Mouse (Mus musculus) layer of hippocampus, postnatal 14 days (tissue): ENCODE data around the gene Gstp3. TPM values are rescaled to one million over a fixed set of nuclear protein-coding genes. Genes with fewer than 3 reads are reported as not detected.

Experiments
- total RNA-seq, 2 experiments: library from RNA; stranded (reverse); gene quantifications; 2 replicates each; pipeline ENCODE4 v1.2.3; 2021

Gene Gstp3
- total RNA-seq, 2 experiments from 2014 or later: not detected

Other genes with a start within 250 kb of the Gstp3 start
- gene Chka, start 207.8 kb downstream of the Gstp3 start, total RNA-seq: 100 to 1,000 TPM in 1 of 2 experiments, 10 to 100 TPM in 1; 98.8 to 100 TPM
- gene Tcirg1, start 152.4 kb downstream of the Gstp3 start, total RNA-seq: 10 to 100 TPM; 15.4 to 20.2 TPM
- 100 to 1,000 TPM; 130 TPM for gene Ndufs8, start 146.8 kb downstream of the Gstp3 start, total RNA-seq
- 1 to 10 TPM; 2.8 TPM for gene Aldh3b1, start 129.8 kb downstream of the Gstp3 start, total RNA-seq
- gene Unc93b1, start 124.4 kb downstream of the Gstp3 start, total RNA-seq: 10 to 100 TPM; 17.1 to 18.1 TPM
- gene Aldh3b3, start 100.9 kb downstream of the Gstp3 start, total RNA-seq: not detected
- gene Aldh3b2, start 87.2 kb downstream of the Gstp3 start, total RNA-seq: 1 to 10 TPM in 1 of 2 experiments, under 1 TPM in 1; 0.98 to 1.9 TPM
- 1 to 10 TPM; 2.0 to 2.3 TPM for gene Acy3, start 73.0 kb downstream of the Gstp3 start, total RNA-seq
- gene Tbx10, start 66.8 kb downstream of the Gstp3 start, total RNA-seq: not detected
- 10 to 100 TPM; 12.3 to 12.5 TPM for gene Nudt8, start 59.0 kb downstream of the Gstp3 start, total RNA-seq
- gene Gm49405, start 58.9 kb downstream of the Gstp3 start, total RNA-seq: 1 to 10 TPM; 1.5 to 2.2 TPM
- gene Doc2g, start 56.3 kb downstream of the Gstp3 start, total RNA-seq: 1 to 10 TPM; 2.3 to 3.0 TPM
- gene Ndufv1, start 46.8 kb downstream of the Gstp3 start, total RNA-seq: 100 to 1,000 TPM; 234 to 250 TPM
- 100 to 1,000 TPM; 264 to 267 TPM for gene Gstp1, start 21.6 kb downstream of the Gstp3 start, total RNA-seq
- gene Gstp2, start 13.5 kb downstream of the Gstp3 start, total RNA-seq: 10 to 100 TPM; 25.9 to 48.3 TPM
- not detected for gene Cabp2, start 22.0 kb upstream of the Gstp3 start, total RNA-seq
- 10 to 100 TPM; 25.0 to 34.1 TPM for gene Cdk2ap2, start 37.6 kb upstream of the Gstp3 start, total RNA-seq
- 100 to 1,000 TPM; 192 to 214 TPM for gene Pitpnm1, start 40.4 kb upstream of the Gstp3 start, total RNA-seq
- gene Aip, start 66.3 kb upstream of the Gstp3 start, total RNA-seq: 10 to 100 TPM; 73.9 to 83.2 TPM
- gene Gpr152, start 80.2 kb upstream of the Gstp3 start, total RNA-seq: not detected
- gene Cabp4, start 84.5 kb upstream of the Gstp3 start, total RNA-seq: not detected
- gene Coro1b, start 89.0 kb upstream of the Gstp3 start, total RNA-seq: 100 to 1,000 TPM in 1 of 2 experiments, 10 to 100 TPM in 1; 91.1 to 102 TPM
- 1 to 10 TPM in 1 of 2 experiments, under 1 TPM in 1; 0.99 to 2.5 TPM for gene Ptprcap, start 94.0 kb upstream of the Gstp3 start, total RNA-seq
- 10 to 100 TPM; 32.6 to 40.9 TPM for gene Rps6kb2, start 103.8 kb upstream of the Gstp3 start, total RNA-seq
- gene Carns1, start 115.9 kb upstream of the Gstp3 start, total RNA-seq: 1 to 10 TPM; 4.0 to 4.9 TPM
- 1 to 10 TPM in 1 of 2 experiments, under 1 TPM in 1; 0.74 to 1.8 TPM for gene Tbc1d10c, start 131.7 kb upstream of the Gstp3 start, total RNA-seq
- 100 to 1,000 TPM; 281 TPM for gene Ppp1ca, start 132.5 kb upstream of the Gstp3 start, total RNA-seq
- 1 to 10 TPM; 6.6 to 6.7 TPM for gene Rad9a, start 142.1 kb upstream of the Gstp3 start, total RNA-seq
- gene Clcf1, start 154.7 kb upstream of the Gstp3 start, total RNA-seq: under 1 TPM; 0.88 to 0.90 TPM
- gene AC109138.7, start 154.8 kb upstream of the Gstp3 start, total RNA-seq: not detected
- gene Pold4, start 172.3 kb upstream of the Gstp3 start, total RNA-seq: 10 to 100 TPM; 11.9 to 13.5 TPM
- 10 to 100 TPM; 51.6 to 55.7 TPM for gene Ssh3, start 209.6 kb upstream of the Gstp3 start, total RNA-seq
- 10 to 100 TPM; 70.3 to 81.8 TPM for gene Ankrd13d, start 223.6 kb upstream of the Gstp3 start, total RNA-seq
- 100 to 1,000 TPM; 146 to 150 TPM for gene Grk2, start 246.7 kb upstream of the Gstp3 start, total RNA-seq